Mouse (Mus musculus) embryonic facial prominence, embryonic 13.5 days (tissue): Measurements from ENCODE around the gene Fbxo3. TPM values are rescaled to one million over a fixed set of nuclear protein-coding genes. Genes with fewer than 3 reads are reported as not detected.
A peak's percentile ranks its signal among the peaks of the same experiment; 100 is the strongest.
"Not testable (repeated sequence)": the region's sequence is repeated elsewhere in the genome, so short reads cannot be mapped to it uniquely, and the experiment has no call there.

ENCODE experiments used
- ATAC-seq: fragments of 200-750 bp; cut with Nextera tagmentation; 2 replicates; pipeline ENCODE4 v1.8.0; 2017; ENCODE audit warnings: low read depth; ENCODE audit not compliant: insufficient number of reproducible peaks, insufficient read depth, low FRiP score, low TSS enrichment
- H3K27ac ChIP-seq: fragments of 300-500 bp; sonication (generic); 2 replicates; pipeline ENCODE4 v1.5.1; 2015; ENCODE audit warnings: moderate library complexity, mild to moderate bottlenecking, inconsistent platforms
- H3K27me3 ChIP-seq: fragments of 300-500 bp; sonication (generic); 2 replicates; pipeline ENCODE4 v1.6.1; 2015; ENCODE audit warnings: mild to moderate bottlenecking, inconsistent platforms
- H3K36me3 ChIP-seq: fragments of 300-500 bp; sonication (generic); 2 replicates; pipeline ENCODE4 v1.6.1; 2015; ENCODE audit warnings: mild to moderate bottlenecking, inconsistent platforms
- H3K4me1 ChIP-seq: fragments of 300-500 bp; sonication (generic); 2 replicates; pipeline ENCODE4 v1.6.1; 2015; ENCODE audit warnings: inconsistent platforms
- H3K4me2 ChIP-seq: fragments of 300-500 bp; sonication (generic); 2 replicates; pipeline ENCODE4 v1.6.1; 2015; ENCODE audit warnings: moderate library complexity, mild to moderate bottlenecking, inconsistent platforms
- H3K4me3 ChIP-seq: fragments of 300-500 bp; sonication (generic); 2 replicates; pipeline ENCODE4 v1.5.1; 2015; ENCODE audit warnings: mild to moderate bottlenecking, inconsistent platforms
- H3K9ac ChIP-seq: fragments of 300-500 bp; sonication (generic); 2 replicates; pipeline ENCODE4 v1.6.1; 2015; ENCODE audit warnings: mild to moderate bottlenecking, inconsistent platforms
- H3K9me3 ChIP-seq: fragments of 300-500 bp; sonication (generic); 2 replicates; pipeline ENCODE4 v1.6.1; 2016; ENCODE audit warnings: inconsistent platforms
- WGBS: fragments of 180-500 bp; shearing (Covaris S2); methylation state at CpG from one replicate; pipeline ENCODE4 v1.1.7; 2015; ENCODE audit warnings: mixed read lengths; 5-methylcytosine and 5-hydroxymethylcytosine counted together
- polyA plus RNA-seq: library from polyadenylated mRNA; unstranded; fragments of >200 nt; fragmentation: Nextera tagmentation; extraction: Ambion mirVana; gene quantifications from 2 replicates; pipeline ENCODE4 v1.2.1, GENCODE M21; 2015

Gene Fbxo3
- 54.3 and 61.1 TPM in 2 replicates for polyA plus RNA-seq

GRCm38 (mm10) chr2:104027458-104028138, at the start of gene Fbxo3:
Fbxo3 (plus strand) TSS chr2:104027721.
- peak; percentile 87 for ATAC-seq

GRCm38 (mm10) chr2:103982250-103982649, 45.3 kb upstream of the Fbxo3 start:
- H3K9me3 ChIP-seq, result no peaks in the 10 kb centered on the region
- no peak overlapping the region for H3K4me3 ChIP-seq
- no peak for ATAC-seq
- H3K36me3 ChIP-seq, result no peaks in the 10 kb centered on the region
- no peak overlapping the region for H3K4me2 ChIP-seq
- H3K27me3 ChIP-seq, result peaks cover 4% of the 10 kb centered on the region; the same call in 1 of the 2 replicates
- H3K27ac ChIP-seq, result no peak overlapping the region
- H3K9ac ChIP-seq, result no peak overlapping the region
- H3K4me1 ChIP-seq, result no peaks in the 10 kb centered on the region
- WGBS, result 6% methylated on average over 5 of the region's 5 CpGs

More at GRCm38 (mm10) chr2:104027458-104028138, at the start of gene Fbxo3:
- Histone ChIP-seq H3K36me3 (peaks cover 9% of the 10 kb centered on the region), H3K4me3 (peak within 1 kb of the TSS; percentile 98), H3K9ac (peak within 1 kb of the TSS; percentile 98), H3K4me2 (peak within 1 kb of the TSS; percentile 70), H3K9me3 (no peaks in the 10 kb centered on the region), H3K27ac (peak within 1 kb of the TSS; percentile 39; the same call in 1 of the 2 replicates), H3K4me1 (peaks cover 14% of the 10 kb centered on the region), H3K27me3 (no peaks in the 10 kb centered on the region)
- under 1% methylated on average over 43 of the region's 44 CpGs for WGBS

- Histone ChIP-seq H3K9me3 (no peaks in the 10 kb centered on the region), H3K4me3 (no peak overlapping the region), H3K9ac (no peak overlapping the region), H3K27ac (no peak overlapping the region), H3K4me2 (no peak overlapping the region), H3K4me1 (no peaks in the 10 kb centered on the region), H3K36me3 (no peaks in the 10 kb centered on the region), H3K27me3 (peaks cover 4% of the 10 kb centered on the region; the same call in 1 of the 2 replicates)
- 88% methylated on average over 10 of the region's 10 CpGs for WGBS
- no peak for ATAC-seq
Measured at GRCm38 (mm10) chr2:103983146-103983545, 44.4 kb upstream of the Fbxo3 start.

- not testable (repeated sequence) for H3K4me3 ChIP-seq, H3K27ac ChIP-seq, H3K36me3 ChIP-seq, H3K9ac ChIP-seq, H3K4me1 ChIP-seq, H3K9me3 ChIP-seq, H3K4me2 ChIP-seq, ATAC-seq
- H3K27me3 ChIP-seq, result peaks cover 10% of the 10 kb centered on the region
- 71% methylated on average over 8 of the region's 8 CpGs for WGBS
Measured at GRCm38 (mm10) chr2:103987595-103987994, 39.9 kb upstream of the Fbxo3 start.

GRCm38 (mm10) chr2:103989724-103990123, 37.8 kb upstream of the Fbxo3 start:
- 84% methylated on average over 6 of the region's 6 CpGs for WGBS
- no peaks in the 10 kb centered on the region for H3K4me1 ChIP-seq
- no peak overlapping the region for H3K27ac ChIP-seq
- H3K27me3 ChIP-seq, result peaks cover 17% of the 10 kb centered on the region
- H3K9me3 ChIP-seq, result no peaks in the 10 kb centered on the region
- no peaks in the 10 kb centered on the region for H3K36me3 ChIP-seq
- no peak overlapping the region for H3K4me3 ChIP-seq
- no peak for ATAC-seq
- H3K9ac ChIP-seq, result no peak overlapping the region
- no peak overlapping the region for H3K4me2 ChIP-seq

- H3K36me3 ChIP-seq, result no peaks in the 10 kb centered on the region
- no peak overlapping the region for H3K9ac ChIP-seq
- ATAC-seq, result no peak
- no peak overlapping the region for H3K4me3 ChIP-seq
- no peak overlapping the region for H3K4me2 ChIP-seq
- peaks cover 17% of the 10 kb centered on the region for H3K27me3 ChIP-seq
- H3K4me1 ChIP-seq, result no peaks in the 10 kb centered on the region
- H3K27ac ChIP-seq, result no peak overlapping the region
- H3K9me3 ChIP-seq, result no peaks in the 10 kb centered on the region
Measured at GRCm38 (mm10) chr2:103991303-103991702, 36.2 kb upstream of the Fbxo3 start.

GRCm38 (mm10) chr2:103992162-103992561, 35.4 kb upstream of the Fbxo3 start:
- Histone ChIP-seq H3K4me1 (no peaks in the 10 kb centered on the region), H3K27ac (no peak overlapping the region), H3K9ac (no peak overlapping the region), H3K4me2 (no peak overlapping the region), H3K27me3 (peaks cover 17% of the 10 kb centered on the region), H3K36me3 (no peaks in the 10 kb centered on the region), H3K4me3 (no peak overlapping the region), H3K9me3 (no peaks in the 10 kb centered on the region)
- 57% methylated on average over 9 of the region's 9 CpGs for WGBS
- no peak for ATAC-seq

GRCm38 (mm10) chr2:103992618-103993332, 34.7 kb upstream of the Fbxo3 start:
- no peak overlapping the region for H3K4me2 ChIP-seq
- no peak overlapping the region for H3K4me3 ChIP-seq
- no peak overlapping the region for H3K27ac ChIP-seq
- ATAC-seq, result no peak
- no peaks in the 10 kb centered on the region for H3K4me1 ChIP-seq
- no peak overlapping the region for H3K9ac ChIP-seq
- 22% methylated on average over 17 of the region's 17 CpGs for WGBS
- H3K27me3 ChIP-seq, result peaks cover 17% of the 10 kb centered on the region
- H3K9me3 ChIP-seq, result no peaks in the 10 kb centered on the region
- H3K36me3 ChIP-seq, result no peaks in the 10 kb centered on the region

- ATAC-seq, result no peak
- Histone ChIP-seq H3K4me3 (no peak overlapping the region), H3K4me1 (no peaks in the 10 kb centered on the region), H3K36me3 (no peaks in the 10 kb centered on the region), H3K9ac (no peak overlapping the region), H3K9me3 (no peaks in the 10 kb centered on the region), H3K27me3 (peaks cover 3% of the 10 kb centered on the region), H3K4me2 (no peak overlapping the region), H3K27ac (no peak overlapping the region)
- 23% methylated on average over 2 of the region's 2 CpGs for WGBS
Measured at GRCm38 (mm10) chr2:104001076-104001475, 26.4 kb upstream of the Fbxo3 start.

GRCm38 (mm10) chr2:104001861-104002260, 25.7 kb upstream of the Fbxo3 start:
- Histone ChIP-seq H3K9ac (no peak overlapping the region), H3K36me3 (no peaks in the 10 kb centered on the region), H3K4me2 (no peak overlapping the region), H3K27me3 (peaks cover 3% of the 10 kb centered on the region), H3K9me3 (no peaks in the 10 kb centered on the region), H3K4me3 (no peak overlapping the region), H3K27ac (no peak overlapping the region), H3K4me1 (no peaks in the 10 kb centered on the region)
- ATAC-seq, result no peak
- 88% methylated on average over 4 of the region's 4 CpGs for WGBS

GRCm38 (mm10) chr2:104002711-104003413, 24.7 kb upstream of the Fbxo3 start:
- no peaks in the 10 kb centered on the region for H3K4me1 ChIP-seq
- H3K4me3 ChIP-seq, result no peak overlapping the region
- H3K9me3 ChIP-seq, result no peaks in the 10 kb centered on the region
- ATAC-seq, result no peak
- no peaks in the 10 kb centered on the region for H3K36me3 ChIP-seq
- H3K27ac ChIP-seq, result no peak overlapping the region
- no peak overlapping the region for H3K4me2 ChIP-seq
- no peak overlapping the region for H3K9ac ChIP-seq
- WGBS, result 32% methylated on average over 16 of the region's 16 CpGs
- peaks cover 3% of the 10 kb centered on the region for H3K27me3 ChIP-seq
